Mouse (Mus musculus): ENCODE measurements around the gene Tmem167.

DNA sequence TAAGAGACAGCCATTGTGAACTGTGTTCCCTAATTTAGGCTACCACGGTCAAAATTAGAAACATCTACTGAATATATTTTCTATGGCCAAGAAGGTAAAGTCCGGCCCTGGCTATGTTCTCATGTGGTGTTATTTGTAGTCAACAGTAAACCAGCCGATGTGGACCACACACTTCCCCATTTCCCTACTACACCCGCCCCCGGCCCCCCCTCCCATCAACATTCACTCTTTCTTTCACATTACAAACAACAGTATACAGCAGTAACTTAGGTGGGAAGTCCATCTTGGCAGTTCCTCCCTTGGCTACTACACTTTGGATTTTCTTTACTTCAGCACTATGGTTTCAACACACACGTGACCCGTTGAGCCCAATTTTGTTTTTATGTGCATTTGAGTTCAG lies 94.6 kb downstream of the Tmem167 start:
- TF ChIP-seq CTCF (IDR thresholded peaks at IDR 0.05; ENCODE audit: low read depth) = no peak
- no peak for TF ChIP-seq EP300 (IDR thresholded peaks at IDR 0.05; ENCODE audit: low read depth)
